Mouse (Mus musculus) liver, embryonic 16.5 days (tissue): ENCODE measurements at regions not wholly inside any gene's neighbourhood (a gene's known extent, or its start where the extent isn't known, plus 50 kb on each side); places are given as distances from the start of the nearest gene placed in this dataset.

Source experiments
- ATAC-seq: fragments of 200-750 bp; cut with Nextera tagmentation; 2 replicates; pipeline ENCODE4 v1.8.0; 2017; ENCODE audit warnings: low read depth, mild to moderate bottlenecking, moderate number of reproducible peaks, moderate library complexity
- H3K27ac ChIP-seq: fragments of 300-500 bp; sonication (generic); 2 replicates; pipeline ENCODE4 v1.5.1; 2014; ENCODE audit warnings: mild to moderate bottlenecking, low read length
- H3K27me3 ChIP-seq: fragments of 300-500 bp; sonication (generic); 2 replicates; pipeline ENCODE4 v1.6.1; 2014; ENCODE audit warnings: low read depth, low read length, mixed read lengths; ENCODE audit not compliant: control insufficient read depth, insufficient read depth
- H3K36me3 ChIP-seq: fragments of 300-500 bp; sonication (generic); 2 replicates; pipeline ENCODE4 v1.6.1; 2014; ENCODE audit warnings: mild to moderate bottlenecking; ENCODE audit not compliant: control insufficient read depth, insufficient read depth
- H3K4me1 ChIP-seq: fragments of 300-500 bp; sonication (generic); 2 replicates; pipeline ENCODE4 v1.6.1; 2014; ENCODE audit warnings: low read depth, low read length, mixed read lengths; ENCODE audit not compliant: control insufficient read depth
- H3K4me2 ChIP-seq: fragments of 300-500 bp; sonication (generic); 2 replicates; pipeline ENCODE4 v1.6.1; 2014; ENCODE audit warnings: low read depth, low read length, mixed read lengths
- H3K4me3 ChIP-seq: fragments of 300-500 bp; sonication (generic); 2 replicates; pipeline ENCODE4 v1.5.1; 2014; ENCODE audit warnings: low read depth, mild to moderate bottlenecking, low read length
- H3K9ac ChIP-seq: fragments of 300-500 bp; sonication (generic); 2 replicates; pipeline ENCODE4 v1.6.1; 2014; ENCODE audit warnings: low read depth, low read length
- H3K9me3 ChIP-seq: fragments of 300-500 bp; sonication (generic); replicated peaks from 2 replicates; pipeline ENCODE4 v1.6.1; 2016; ENCODE audit warnings: low read length; ENCODE audit not compliant: control insufficient read depth
- WGBS: fragments of 180-500 bp; shearing (Covaris S2); extraction: QIAGEN DNeasy Blood & Tissue Kit; methylation state at CpG from one replicate; pipeline ENCODE4 v1.1.7; 2014; ENCODE audit not compliant: insufficient replicate concordance; 5-methylcytosine and 5-hydroxymethylcytosine counted together

DNA sequence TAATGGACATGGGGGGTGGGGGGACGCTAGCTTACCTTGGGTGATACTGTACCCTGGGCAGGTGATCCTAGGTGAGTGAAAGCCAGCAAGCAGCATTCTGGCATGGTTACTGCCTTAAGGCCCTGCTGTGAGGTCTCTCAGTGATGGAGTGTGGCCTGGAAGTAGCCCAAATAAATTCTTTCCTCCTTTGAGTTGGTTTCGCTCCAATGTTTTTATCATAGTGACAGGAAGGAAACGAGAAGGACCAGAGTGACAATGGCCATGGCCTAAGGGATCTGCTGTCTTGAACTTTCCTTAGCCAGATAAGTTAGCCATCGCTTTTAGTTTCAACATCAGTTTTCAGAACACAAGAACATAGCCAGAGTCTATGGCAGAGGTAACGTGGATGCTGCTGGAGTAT, 282.7 kb downstream of the Cxcl12 start:
- Histone ChIP-seq H3K4me1 (no peaks in the 10 kb centered on the region), H3K4me3 (no peak overlapping the region), H3K27ac (no peak overlapping the region), H3K27me3 (no peaks in the 10 kb centered on the region), H3K4me2 (no peak overlapping the region), H3K9ac (no peak overlapping the region), H3K9me3 (no peaks in the 10 kb centered on the region), H3K36me3 (no peaks in the 10 kb centered on the region)
- WGBS, result 59% methylated on average over 5 of the region's 5 CpGs
- ATAC-seq, result no peak

DNA sequence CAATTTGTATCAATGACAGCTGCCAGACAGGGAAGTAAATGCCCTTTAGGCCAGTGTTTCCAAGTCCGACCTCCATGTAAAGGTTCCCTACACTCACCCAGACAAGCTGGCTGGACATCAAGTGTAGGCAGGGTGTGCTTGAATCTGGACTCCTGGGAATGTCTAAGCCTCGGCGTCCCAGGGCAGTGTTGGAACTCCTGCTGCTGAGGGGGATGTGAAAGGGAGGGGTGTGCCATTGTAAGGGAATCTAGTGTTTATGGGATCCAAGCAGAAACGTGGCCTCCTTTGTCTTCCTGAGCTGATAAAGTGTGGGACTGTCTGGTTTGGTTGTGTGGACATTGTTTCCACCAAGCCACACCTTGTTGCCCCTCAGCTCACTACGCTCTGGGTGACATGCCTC, 291.9 kb downstream of the Cxcl12 start:
- H3K4me3 ChIP-seq, result no peak overlapping the region
- no peak overlapping the region for H3K4me2 ChIP-seq
- 38% methylated on average over 5 of the region's 5 CpGs for WGBS
- H3K27me3 ChIP-seq, result no peaks in the 10 kb centered on the region
- H3K4me1 ChIP-seq, result no peaks in the 10 kb centered on the region
- no peaks in the 10 kb centered on the region for H3K9me3 ChIP-seq
- no peak for ATAC-seq
- H3K9ac ChIP-seq, result no peak overlapping the region
- no peak overlapping the region for H3K27ac ChIP-seq
- H3K36me3 ChIP-seq, result no peaks in the 10 kb centered on the region

DNA sequence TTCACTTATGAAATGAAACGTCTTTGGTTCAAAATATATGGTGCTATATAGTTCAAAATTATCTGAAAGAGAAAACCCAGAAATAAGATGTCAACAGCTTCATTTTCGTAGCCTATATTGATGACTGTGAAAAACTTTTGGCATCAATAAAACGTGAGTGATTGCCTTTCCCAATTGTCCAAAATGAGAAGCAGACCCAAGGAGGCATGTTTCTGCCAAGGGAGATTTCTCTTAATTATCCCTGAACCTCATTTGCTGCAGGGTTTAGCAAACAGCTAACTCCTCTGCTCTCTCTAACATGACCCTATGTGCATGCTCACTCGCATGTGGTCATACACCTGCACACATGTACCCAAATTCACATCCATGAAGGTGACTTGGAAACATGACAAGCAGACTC, 296.8 kb downstream of the Cxcl12 start:
- Histone ChIP-seq H3K9me3 (no peaks in the 10 kb centered on the region), H3K4me3 (no peak overlapping the region), H3K9ac (no peak overlapping the region), H3K27me3 (no peaks in the 10 kb centered on the region), H3K4me2 (no peak overlapping the region), H3K27ac (no peak overlapping the region), H3K4me1 (no peaks in the 10 kb centered on the region), H3K36me3 (no peaks in the 10 kb centered on the region)
- no peak for ATAC-seq
- WGBS, result 55% methylated on average over 4 of the region's 4 CpGs

DNA sequence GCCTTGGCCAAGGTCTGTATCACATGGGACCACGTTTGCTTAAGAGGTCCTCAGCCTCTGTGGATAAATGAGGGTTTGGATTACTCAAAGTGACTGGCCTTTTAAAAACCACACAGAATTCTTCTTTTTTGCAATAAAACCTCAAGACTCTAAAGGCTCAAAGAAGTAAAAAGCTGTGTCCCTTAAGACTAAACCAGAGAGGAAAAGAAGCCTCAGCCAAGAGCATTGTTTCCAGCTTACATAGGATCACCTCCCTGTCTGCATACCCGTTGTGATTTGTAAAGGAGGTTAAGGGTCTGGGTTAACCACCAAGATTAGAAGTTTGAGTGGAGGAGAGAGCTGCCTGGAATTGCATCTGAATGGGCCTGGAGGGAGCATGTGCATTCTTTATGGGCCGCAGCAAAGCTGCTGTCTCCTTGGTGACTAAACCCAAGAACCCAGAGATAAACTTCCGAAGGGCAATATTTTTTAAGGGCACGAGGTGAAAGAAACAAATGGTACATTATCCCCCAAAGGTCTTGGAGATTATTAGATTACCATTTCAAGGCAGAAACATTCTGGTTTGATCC, 297.4 kb downstream of the Cxcl12 start:
- Histone ChIP-seq H3K4me3 (no peak overlapping the region), H3K4me1 (no peaks in the 10 kb centered on the region), H3K9ac (no peak overlapping the region), H3K27ac (no peak overlapping the region), H3K27me3 (no peaks in the 10 kb centered on the region), H3K4me2 (no peak overlapping the region), H3K9me3 (no peaks in the 10 kb centered on the region), H3K36me3 (no peaks in the 10 kb centered on the region)
- no peak for ATAC-seq
- 46% methylated on average over 5 of the region's 5 CpGs for WGBS

GRCm38 (mm10) chr6:117479376-117479775, 311.0 kb downstream of the Cxcl12 start:
- Histone ChIP-seq H3K9ac (no peak overlapping the region), H3K9me3 (no peaks in the 10 kb centered on the region), H3K36me3 (no peaks in the 10 kb centered on the region), H3K4me2 (no peak overlapping the region), H3K27me3 (no peaks in the 10 kb centered on the region), H3K4me3 (no peak overlapping the region), H3K27ac (no peak overlapping the region), H3K4me1 (no peaks in the 10 kb centered on the region)
- WGBS, result 37% methylated on average over 2 of the region's 2 CpGs
- ATAC-seq, result no peak

DNA sequence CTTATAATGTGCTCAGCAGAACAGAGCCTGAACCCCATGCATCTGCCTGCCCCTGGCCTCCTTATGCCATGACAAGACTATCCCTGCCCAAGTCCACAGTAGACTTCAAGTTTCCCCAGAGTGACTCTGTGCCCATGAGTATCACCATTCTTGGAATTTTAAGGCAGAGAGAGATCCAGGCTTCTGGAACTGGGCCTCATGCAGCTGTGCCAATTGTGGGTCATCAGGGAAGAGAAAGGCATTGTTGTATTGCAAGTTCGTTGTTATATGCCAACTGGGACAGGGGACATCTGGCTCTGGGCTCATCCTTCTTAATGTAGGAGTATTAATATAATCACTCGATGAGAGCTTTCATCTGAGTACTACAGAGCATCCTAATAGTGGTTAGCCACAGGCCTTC, 312.1 kb downstream of the Cxcl12 start:
- 55% methylated on average over 2 of the region's 2 CpGs for WGBS
- Histone ChIP-seq H3K4me1 (no peaks in the 10 kb centered on the region), H3K9ac (no peak overlapping the region), H3K27ac (no peak overlapping the region), H3K36me3 (no peaks in the 10 kb centered on the region), H3K4me2 (no peak overlapping the region), H3K27me3 (no peaks in the 10 kb centered on the region), H3K4me3 (no peak overlapping the region), H3K9me3 (no peaks in the 10 kb centered on the region)
- no peak for ATAC-seq

DNA sequence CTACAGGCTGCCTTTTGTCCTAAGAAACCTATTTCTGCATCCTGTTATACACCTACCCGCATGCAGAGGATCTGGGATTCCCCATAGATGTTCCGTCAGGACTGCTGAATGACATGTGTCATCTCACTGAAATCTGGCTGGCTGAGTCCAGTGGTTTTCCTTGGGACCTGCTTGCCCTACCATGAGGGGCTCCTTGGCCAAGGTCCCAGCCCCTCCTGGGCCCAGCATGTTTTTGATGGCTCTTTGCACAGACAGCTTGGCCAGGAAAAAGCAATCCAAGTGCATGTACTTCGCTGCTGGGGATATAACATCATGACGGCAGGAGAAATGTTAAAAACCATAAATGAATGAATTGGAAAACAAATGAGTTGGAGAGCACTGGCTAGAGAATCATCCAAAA, 320.8 kb downstream of the Cxcl12 start:
- Histone ChIP-seq H3K9ac (no peak overlapping the region), H3K27ac (no peak overlapping the region), H3K4me2 (no peak overlapping the region), H3K27me3 (no peaks in the 10 kb centered on the region), H3K9me3 (no peaks in the 10 kb centered on the region), H3K36me3 (no peaks in the 10 kb centered on the region), H3K4me1 (no peaks in the 10 kb centered on the region), H3K4me3 (no peak overlapping the region)
- no peak for ATAC-seq
- WGBS, result 68% methylated on average over 4 of the region's 4 CpGs

GRCm38 (mm10) chr6:117489761-117490396, 321.5 kb downstream of the Cxcl12 start:
- Histone ChIP-seq H3K36me3 (no peaks in the 10 kb centered on the region), H3K27me3 (no peaks in the 10 kb centered on the region), H3K4me2 (no peak overlapping the region), H3K4me1 (no peaks in the 10 kb centered on the region), H3K9ac (no peak overlapping the region), H3K4me3 (no peak overlapping the region), H3K27ac (no peak overlapping the region), H3K9me3 (no peaks in the 10 kb centered on the region)
- ATAC-seq, result no peak
- 44% methylated on average over 3 of the region's 3 CpGs for WGBS

GRCm38 (mm10) chr6:117494971-117495370, 326.6 kb downstream of the Cxcl12 start:
- no peak for ATAC-seq
- WGBS, result 78% methylated on average over 1 of the region's 1 CpGs
- H3K36me3 ChIP-seq, result no peaks in the 10 kb centered on the region
- H3K9me3 ChIP-seq, result no peaks in the 10 kb centered on the region
- no peaks in the 10 kb centered on the region for H3K27me3 ChIP-seq
- no peak overlapping the region for H3K4me2 ChIP-seq
- H3K9ac ChIP-seq, result no peak overlapping the region
- H3K27ac ChIP-seq, result no peak overlapping the region
- H3K4me1 ChIP-seq, result no peaks in the 10 kb centered on the region
- H3K4me3 ChIP-seq, result no peak overlapping the region
